Mouse (Mus musculus) macrophage (primary cell): Measurements from ENCODE around the gene Pin4. TPM values are rescaled to one million over a fixed set of nuclear protein-coding genes. Genes with fewer than 3 reads are reported as not detected.

ENCODE experiments used
- H3K27ac ChIP-seq: fragments of 350-480 bp; formaldehyde crosslinking; 2 replicates; pipeline ENCODE4 v1.9.0; 2021
- H3K36me3 ChIP-seq: fragments of 350-480 bp; formaldehyde crosslinking; 2 replicates; pipeline ENCODE4 v1.9.0; 2021; ENCODE audit errors: inconsistent target
- H3K4me3 ChIP-seq: fragments of 350-480 bp; formaldehyde crosslinking; 2 replicates; pipeline ENCODE4 v1.9.0; 2021; ENCODE audit errors: inconsistent target
- H3K79me2 ChIP-seq: fragments of 350-480 bp; formaldehyde crosslinking; 2 replicates; pipeline ENCODE4 v1.9.0; 2021; ENCODE audit errors: inconsistent target
- WGBS: methylation state at CpG from one replicate; pipeline ENCODE4 v1.1.7; 2026; ENCODE audit warnings: inconsistent platforms; ENCODE audit not compliant: missing documents; 5-methylcytosine and 5-hydroxymethylcytosine counted together
- polyA plus RNA-seq: library from polyadenylated mRNA; stranded (reverse); fragments of 250-400 nt; gene quantifications from 3 replicates; pipeline ENCODE4 v1.2.4, GENCODE M21; 2018; ENCODE audit warnings: inconsistent platforms
- total RNA-seq, 78 experiments: library from RNA; depleted of rRNA; stranded (reverse); fragments of 250-400 nt; gene quantifications; 1 replicate in 9 of 78; 2 replicates in 24 of 78; 3 replicates in 43 of 78; 4 replicates in 2 of 78; pipeline ENCODE4 v1.2.4; 2018; ENCODE audit warnings: inconsistent platforms in 56 of 78

Gene Pin4
- total RNA-seq (2018; cell fraction: chromatin; rRNA removed) = 10 to 100 TPM in 10 of 26 experiments, 1 to 10 TPM in 14, not detected in 2; 3.3 to 18.0 (median 8.7) TPM
- 100 to 1,000 TPM in 12 of 26 experiments, 10 to 100 TPM in 14; 75.4 to 168 (median 94.8) TPM for total RNA-seq (2018; cell fraction: cytosol; rRNA removed)
- 10 to 100 TPM in 25 of 26 experiments, 1 to 10 TPM in 1; 9.5 to 46.9 (median 24.0) TPM for total RNA-seq (2018; cell fraction: nucleus; rRNA removed)
- 109 to 182 TPM (median 119 TPM) in 3 replicates for polyA plus RNA-seq

GRCm38 (mm10) chrX:102119042-102119864 lies at the start of gene Pin4:
TSS of gene Pin4 (plus strand) at chrX:102119447.
- Histone ChIP-seq H3K36me3 (no peaks in the 10 kb centered on the region), H3K4me3 (peak within 1 kb of the TSS; percentile 82), H3K27ac (peak within 1 kb of the TSS; percentile 51), H3K79me2 (peaks cover 18% of the 10 kb centered on the region)
- WGBS = 22% methylated on average over 30 of the region's 30 CpGs

GRCm38 (mm10) chrX:102070591-102071471 lies 48.4 kb upstream of the Pin4 start, which contains the start of gene Rtl5:
TSS of gene Rtl5 (minus strand) at chrX:102071304.
- H3K27ac ChIP-seq = no peak within 1 kb of the TSS
- H3K4me3 ChIP-seq = peak within 1 kb of the TSS; percentile 19
- 19% methylated on average over 42 of the region's 61 CpGs for WGBS
- no peaks in the 10 kb centered on the region for H3K36me3 ChIP-seq
- H3K79me2 ChIP-seq = no peaks in the 10 kb centered on the region

- Histone ChIP-seq H3K27ac (no peak overlapping the region), H3K79me2 (no peaks in the 10 kb centered on the region), H3K4me3 (no peak overlapping the region), H3K36me3 (no peaks in the 10 kb centered on the region)
- WGBS = 30% methylated on average over 2 of the region's 2 CpGs
Measured at GRCm38 (mm10) chrX:102071517-102071916, 47.7 kb upstream of the Pin4 start.

- no peaks in the 10 kb centered on the region for H3K36me3 ChIP-seq
- H3K4me3 ChIP-seq = no peak overlapping the region
- no peak overlapping the region for H3K27ac ChIP-seq
- WGBS = 93% methylated on average over 12 of the region's 14 CpGs
- H3K79me2 ChIP-seq = no peaks in the 10 kb centered on the region
Measured at GRCm38 (mm10) chrX:102073605-102074325, 45.5 kb upstream of the Pin4 start.

- 84% methylated on average over 5 of the region's 5 CpGs for WGBS
- no peak overlapping the region for H3K4me3 ChIP-seq
- H3K36me3 ChIP-seq = no peaks in the 10 kb centered on the region
- H3K79me2 ChIP-seq = no peaks in the 10 kb centered on the region
- no peak overlapping the region for H3K27ac ChIP-seq
Measured at GRCm38 (mm10) chrX:102074435-102074834, 44.8 kb upstream of the Pin4 start.

- 41% methylated on average over 4 of the region's 4 CpGs for WGBS
- no peaks in the 10 kb centered on the region for H3K36me3 ChIP-seq
- H3K27ac ChIP-seq = no peak overlapping the region
Measured at GRCm38 (mm10) chrX:102075158-102075557, 44.1 kb upstream of the Pin4 start.

GRCm38 (mm10) chrX:102076886-102077765 lies 42.1 kb upstream of the Pin4 start:
- no peaks in the 10 kb centered on the region for H3K79me2 ChIP-seq
- no peak overlapping the region for H3K27ac ChIP-seq
- H3K4me3 ChIP-seq = no peak overlapping the region
- no peaks in the 10 kb centered on the region for H3K36me3 ChIP-seq
- WGBS = 86% methylated on average over 7 of the region's 7 CpGs

More at GRCm38 (mm10) chrX:102075158-102075557, 44.1 kb upstream of the Pin4 start:
- H3K4me3 ChIP-seq = no peak overlapping the region
- H3K79me2 ChIP-seq = no peaks in the 10 kb centered on the region

- no peaks in the 10 kb centered on the region for H3K36me3 ChIP-seq
- H3K27ac ChIP-seq = no peak overlapping the region
- no peak overlapping the region for H3K4me3 ChIP-seq
- H3K79me2 ChIP-seq = no peaks in the 10 kb centered on the region
- WGBS = 80% methylated on average over 10 of the region's 10 CpGs
Measured at GRCm38 (mm10) chrX:102081076-102081475, 38.2 kb upstream of the Pin4 start.

GRCm38 (mm10) chrX:102081573-102082279 lies 37.5 kb upstream of the Pin4 start:
- no peak overlapping the region for H3K4me3 ChIP-seq
- H3K36me3 ChIP-seq = no peaks in the 10 kb centered on the region
- no peaks in the 10 kb centered on the region for H3K79me2 ChIP-seq
- WGBS = 85% methylated on average over 7 of the region's 7 CpGs
- no peak overlapping the region for H3K27ac ChIP-seq

- H3K4me3 ChIP-seq = no peak overlapping the region
- no peak overlapping the region for H3K27ac ChIP-seq
- no peaks in the 10 kb centered on the region for H3K36me3 ChIP-seq
- WGBS = 82% methylated on average over 5 of the region's 5 CpGs
- H3K79me2 ChIP-seq = no peaks in the 10 kb centered on the region
Measured at GRCm38 (mm10) chrX:102082340-102082739, 36.9 kb upstream of the Pin4 start.

GRCm38 (mm10) chrX:102085798-102086443 lies 33.3 kb upstream of the Pin4 start:
- no peaks in the 10 kb centered on the region for H3K79me2 ChIP-seq
- WGBS = 90% methylated on average over 8 of the region's 8 CpGs

GRCm38 (mm10) chrX:102090605-102091004 lies 28.6 kb upstream of the Pin4 start:
- no peak overlapping the region for H3K4me3 ChIP-seq
- H3K27ac ChIP-seq = no peak overlapping the region
- 60% methylated on average over 3 of the region's 3 CpGs for WGBS
- H3K79me2 ChIP-seq = no peaks in the 10 kb centered on the region
- H3K36me3 ChIP-seq = no peaks in the 10 kb centered on the region

More at GRCm38 (mm10) chrX:102085798-102086443, 33.3 kb upstream of the Pin4 start:
- Histone ChIP-seq H3K36me3 (no peaks in the 10 kb centered on the region), H3K27ac (no peak overlapping the region), H3K4me3 (no peak overlapping the region)
